Mouse (Mus musculus): ENCODE data around the gene Zcwpw1. TPM values are rescaled to one million over a fixed set of nuclear protein-coding genes. Genes with fewer than 3 reads are reported as not detected.

Gene Zcwpw1
- polyA plus RNA-seq, 1 experiment = 2.2 TPM

DNA sequence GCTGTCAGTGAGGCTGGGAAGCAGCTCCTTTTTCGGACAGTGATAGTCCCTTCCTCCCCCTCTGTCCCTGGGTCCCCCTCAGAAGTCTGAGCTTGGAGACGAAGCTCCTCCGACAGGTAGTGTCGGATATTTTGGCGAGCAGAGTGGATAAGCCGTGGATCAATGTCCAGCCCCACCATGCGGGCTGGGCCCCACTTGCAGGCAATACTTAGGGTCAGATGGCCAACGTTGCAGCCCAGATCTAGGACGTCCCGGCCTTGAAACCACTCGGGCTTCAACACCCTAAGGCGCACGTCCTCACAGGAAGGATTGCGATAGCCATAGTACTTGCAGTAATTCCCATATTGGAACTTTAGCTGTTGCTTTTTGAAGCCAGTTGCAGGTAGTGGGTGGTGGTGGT is 3.1 kb upstream of the Zcwpw1 start:
- Histone ChIP-seq H3K79me2 (ENCODE audit: control insufficient read depth, insufficient read depth) (peaks cover 24% of the 10 kb centered on the region), H3K4me3 (peak overlapping the region; percentile 79), H3ac (ENCODE audit: control insufficient read depth, insufficient read length) (peak overlapping the region; percentile 99), H3K27me3 (ENCODE audit: control insufficient read depth, insufficient read depth, insufficient read length) (no peaks in the 10 kb centered on the region), H3K4me2 (ENCODE audit: low read depth) (peak overlapping the region; percentile 89), H3K36me3 (ENCODE audit: control insufficient read depth, insufficient read depth) (peaks cover 22% of the 10 kb centered on the region)
- no peak for TF ChIP-seq CEBPB (IDR thresholded peaks at IDR 0.05; ENCODE audit: insufficient read depth, poor library complexity, severe bottlenecking)
- TF ChIP-seq E2F4 (IDR thresholded peaks at IDR 0.05; ENCODE audit: insufficient read depth) = no peak
- TF ChIP-seq MAX (IDR thresholded peaks at IDR 0.05; ENCODE audit: low read depth) = no peak
- TF ChIP-seq USF1 (IDR thresholded peaks at IDR 0.05; ENCODE audit: low read depth) = no peak
- TF ChIP-seq REST (IDR thresholded peaks at IDR 0.05; ENCODE audit: insufficient read depth, insufficient read length) = no peak
- no peak for TF ChIP-seq MYOG (IDR thresholded peaks at IDR 0.05; ENCODE audit: control insufficient read depth in 1 of 3, insufficient read depth in 1 of 3, insufficient read length in 2 of 3, low read depth in 2 of 3)
- no peak for TF ChIP-seq SRF (IDR thresholded peaks at IDR 0.05; ENCODE audit: control insufficient read depth, insufficient read length, low read depth)
- TF ChIP-seq TCF12 (IDR thresholded peaks at IDR 0.05; ENCODE audit: insufficient read depth, poor library complexity, severe bottlenecking) = no peak
- TF ChIP-seq POLR2A (IDR thresholded peaks at IDR 0.05; ENCODE audit: insufficient read length, low read depth) = no peak
- no peak for TF ChIP-seq TCF3 (IDR thresholded peaks at IDR 0.05; ENCODE audit: insufficient read length, low read depth)
- no peak for TF ChIP-seq MYOD1 (IDR thresholded peaks at IDR 0.05; ENCODE audit: control insufficient read depth in 1 of 3, insufficient read length in 2 of 3, low read depth in 2 of 3)
- no peak for TF ChIP-seq POLR2AphosphoS2 (IDR thresholded peaks at IDR 0.05; ENCODE audit: insufficient read length, low read depth)

DNA sequence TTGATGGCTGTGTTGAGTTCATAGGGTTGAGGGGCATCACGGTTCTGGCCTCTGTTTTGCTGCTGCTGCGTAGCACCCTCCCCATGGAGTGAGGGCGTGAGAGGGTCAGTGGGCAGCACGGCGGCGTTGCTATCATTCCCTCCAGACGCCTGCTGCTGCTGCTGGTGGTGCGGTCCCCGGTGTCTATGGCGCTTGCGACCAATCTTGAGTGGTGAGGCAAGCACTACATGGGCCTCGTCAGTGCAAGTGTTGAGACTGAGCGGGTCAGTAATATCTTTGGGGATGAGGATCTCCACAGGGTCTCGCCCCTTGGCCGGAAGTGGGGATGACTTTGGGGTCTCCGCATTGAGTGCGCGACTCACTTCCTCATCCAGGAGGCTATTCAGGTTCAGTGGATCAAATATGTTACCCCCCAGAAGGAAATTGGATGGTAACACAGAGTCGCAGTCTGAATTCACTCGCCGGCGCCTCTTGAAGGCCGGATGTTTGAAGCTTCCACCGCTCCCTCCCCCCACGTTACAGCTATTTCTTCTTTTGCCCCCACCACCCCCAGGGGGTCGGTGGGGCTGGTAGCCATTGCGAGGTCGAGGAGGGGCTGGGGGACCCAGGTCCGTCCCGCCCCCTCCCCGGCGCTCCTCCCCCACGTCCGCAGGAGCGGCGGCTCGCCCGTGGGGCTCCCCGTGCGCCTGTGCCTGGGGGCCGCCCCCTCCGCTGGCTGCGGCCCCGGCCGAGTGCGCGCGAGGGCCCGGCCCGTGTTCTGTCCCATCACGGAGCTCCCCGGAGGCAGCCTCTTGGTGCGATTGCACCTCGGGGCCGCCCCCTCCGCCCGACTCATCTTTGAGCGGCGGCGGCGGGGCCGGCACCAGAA is 2.2 kb upstream of the Zcwpw1 start:
- H3K4me2 ChIP-seq (ENCODE audit: low read depth) = peak overlapping the region; percentile 89
- TF ChIP-seq MAX (IDR thresholded peaks at IDR 0.05; ENCODE audit: low read depth) = no peak
- peak; percentile 43 for TF ChIP-seq POLR2A (IDR thresholded peaks at IDR 0.05; ENCODE audit: insufficient read length, low read depth)
- TF ChIP-seq E2F4 (IDR thresholded peaks at IDR 0.05; ENCODE audit: insufficient read depth) = no peak
- no peak for TF ChIP-seq MYOD1 (IDR thresholded peaks at IDR 0.05; ENCODE audit: control insufficient read depth in 1 of 3, insufficient read length in 2 of 3, low read depth in 2 of 3)
- peak; percentile 89 for TF ChIP-seq POLR2AphosphoS2 (IDR thresholded peaks at IDR 0.05; ENCODE audit: insufficient read length, low read depth)
- peaks cover 24% of the 10 kb centered on the region for H3K79me2 ChIP-seq (ENCODE audit: control insufficient read depth, insufficient read depth)
- no peaks in the 10 kb centered on the region for H3K27me3 ChIP-seq (ENCODE audit: control insufficient read depth, insufficient read depth, insufficient read length)
- H3K36me3 ChIP-seq (ENCODE audit: control insufficient read depth, insufficient read depth) = peaks cover 18% of the 10 kb centered on the region
- peak overlapping the region; percentile 99 for H3ac ChIP-seq (ENCODE audit: control insufficient read depth, insufficient read length)
- peak overlapping the region; percentile 79 for H3K4me3 ChIP-seq

DNA sequence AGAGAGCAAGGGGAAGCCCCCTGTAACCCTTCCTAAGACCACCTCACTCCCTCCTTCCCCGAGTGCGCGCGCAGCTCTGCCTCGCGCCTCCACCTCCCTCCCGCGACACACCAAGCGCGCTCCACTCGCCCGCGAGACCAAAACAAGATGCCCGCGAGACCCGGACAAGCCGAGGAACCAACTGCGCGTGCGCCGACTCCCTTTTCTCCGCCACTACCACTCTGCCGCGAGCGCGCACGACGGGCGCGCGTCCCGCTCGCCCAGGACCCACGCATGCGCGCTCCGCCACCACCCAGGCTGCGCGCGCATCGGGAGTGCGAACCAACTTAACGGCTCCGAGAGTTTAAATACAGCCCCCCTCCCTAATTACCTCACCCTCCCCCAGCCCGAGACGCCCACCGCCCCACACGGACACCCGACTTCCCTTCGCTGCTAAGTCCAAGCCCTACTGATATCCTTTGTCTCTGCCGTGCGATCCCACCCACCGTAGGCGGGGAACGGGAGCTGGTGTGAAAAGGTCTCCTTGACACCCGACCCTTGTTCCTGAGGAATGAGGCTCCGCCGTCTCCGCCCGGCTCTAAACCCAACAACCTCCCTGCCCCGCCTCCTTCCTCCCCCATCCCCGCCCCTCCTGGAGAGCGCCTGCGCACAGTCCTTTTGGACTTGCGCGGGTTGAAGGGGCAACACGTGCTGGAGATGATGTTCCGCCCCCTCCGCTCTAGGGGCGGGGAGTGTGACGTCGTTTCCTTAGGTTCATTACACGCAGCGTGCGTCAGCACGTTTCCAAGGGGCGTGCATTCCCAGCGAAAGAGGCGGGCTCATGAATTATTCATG is 1.3 kb upstream of the Zcwpw1 start:
- TF ChIP-seq MYOG (IDR thresholded peaks at IDR 0.05; ENCODE audit: control insufficient read depth in 1 of 3, insufficient read depth in 1 of 3, insufficient read length in 2 of 3, low read depth in 2 of 3) = no peak
- TF ChIP-seq POLR2AphosphoS2 (IDR thresholded peaks at IDR 0.05; ENCODE audit: insufficient read length, low read depth) = peak; percentile 91
- peak; percentile 71 for TF ChIP-seq MAX (IDR thresholded peaks at IDR 0.05; ENCODE audit: low read depth)
- no peak for TF ChIP-seq SRF (IDR thresholded peaks at IDR 0.05; ENCODE audit: control insufficient read depth, insufficient read length, low read depth)
- no peak for TF ChIP-seq E2F4 (IDR thresholded peaks at IDR 0.05; ENCODE audit: insufficient read depth)
- TF ChIP-seq POLR2A (IDR thresholded peaks at IDR 0.05; ENCODE audit: insufficient read length, low read depth) = peak; percentile 84
- no peak for TF ChIP-seq TCF3 (IDR thresholded peaks at IDR 0.05; ENCODE audit: insufficient read length, low read depth)
- no peak for TF ChIP-seq REST (IDR thresholded peaks at IDR 0.05; ENCODE audit: insufficient read depth, insufficient read length)
- peak in 1 of 3 experiments; percentile 9 for TF ChIP-seq MYOD1 (IDR thresholded peaks at IDR 0.05; ENCODE audit: control insufficient read depth in 1 of 3, insufficient read length in 2 of 3, low read depth in 2 of 3)
- TF ChIP-seq USF1 (IDR thresholded peaks at IDR 0.05; ENCODE audit: low read depth) = peak; percentile 88
- no peak for TF ChIP-seq CEBPB (IDR thresholded peaks at IDR 0.05; ENCODE audit: insufficient read depth, poor library complexity, severe bottlenecking)
- no peak for TF ChIP-seq TCF12 (IDR thresholded peaks at IDR 0.05; ENCODE audit: insufficient read depth, poor library complexity, severe bottlenecking)
- peak overlapping the region; percentile 99 for H3ac ChIP-seq (ENCODE audit: control insufficient read depth, insufficient read length)
- peaks cover 13% of the 10 kb centered on the region for H3K36me3 ChIP-seq (ENCODE audit: control insufficient read depth, insufficient read depth)
- peak overlapping the region; percentile 56 for H3K4me2 ChIP-seq (ENCODE audit: low read depth)
- no peaks in the 10 kb centered on the region for H3K27me3 ChIP-seq (ENCODE audit: control insufficient read depth, insufficient read depth, insufficient read length)
- peaks cover 24% of the 10 kb centered on the region for H3K79me2 ChIP-seq (ENCODE audit: control insufficient read depth, insufficient read depth)
- peak overlapping the region; percentile 79 for H3K4me3 ChIP-seq

DNA sequence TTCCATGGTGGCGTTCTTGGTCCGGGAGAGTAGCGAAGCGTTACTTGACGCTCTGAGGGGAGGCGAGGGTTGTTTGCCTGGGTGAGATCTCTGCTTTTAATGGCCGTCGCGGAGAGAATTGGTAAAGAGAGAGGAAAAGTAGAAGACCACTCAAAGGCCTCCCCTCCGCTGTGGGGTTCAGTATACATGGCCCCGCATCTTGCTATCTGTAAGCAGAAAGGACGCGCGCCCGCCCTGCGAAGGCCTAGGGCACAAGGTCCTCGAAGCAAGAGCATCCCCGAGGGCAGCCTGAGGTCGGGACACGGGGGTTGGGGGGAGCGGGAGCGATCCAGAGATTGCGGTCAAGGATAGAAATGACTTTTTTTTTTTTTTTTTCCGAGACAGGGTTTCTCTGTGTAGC is 573 bp downstream of the Zcwpw1 start:
- Histone ChIP-seq H3K36me3 (ENCODE audit: control insufficient read depth, insufficient read depth) (peaks cover 3% of the 10 kb centered on the region), H3ac (ENCODE audit: control insufficient read depth, insufficient read length) (no peak overlapping the region), H3K27me3 (ENCODE audit: control insufficient read depth, insufficient read depth, insufficient read length) (no peaks in the 10 kb centered on the region), H3K4me2 (ENCODE audit: low read depth) (no peak overlapping the region), H3K4me3 (peak overlapping the region; percentile 79), H3K79me2 (ENCODE audit: control insufficient read depth, insufficient read depth) (peaks cover 23% of the 10 kb centered on the region)
- no peak for TF ChIP-seq USF1 (IDR thresholded peaks at IDR 0.05; ENCODE audit: low read depth)
- TF ChIP-seq REST (IDR thresholded peaks at IDR 0.05; ENCODE audit: insufficient read depth, insufficient read length) = no peak
- TF ChIP-seq MAX (IDR thresholded peaks at IDR 0.05; ENCODE audit: low read depth) = no peak
- no peak for TF ChIP-seq MYOD1 (IDR thresholded peaks at IDR 0.05; ENCODE audit: control insufficient read depth in 1 of 3, insufficient read length in 2 of 3, low read depth in 2 of 3)
- TF ChIP-seq TCF12 (IDR thresholded peaks at IDR 0.05; ENCODE audit: insufficient read depth, poor library complexity, severe bottlenecking) = no peak
- TF ChIP-seq POLR2AphosphoS2 (IDR thresholded peaks at IDR 0.05; ENCODE audit: insufficient read length, low read depth) = no peak
- no peak for TF ChIP-seq TCF3 (IDR thresholded peaks at IDR 0.05; ENCODE audit: insufficient read length, low read depth)
